Mouse (Mus musculus): Measurements from ENCODE around the gene Rab3c. TPM values are rescaled to one million over a fixed set of nuclear protein-coding genes. Genes with fewer than 3 reads are reported as not detected.
A peak's percentile ranks its signal among the peaks of the same experiment; 100 is the strongest.

The Rab3c gene
- polyA plus RNA-seq (2012; rRNA removed) (0.14 and 0.31 TPM in 2 replicates), polyA plus RNA-seq (2014; fragmentation: Nextera tagmentation; extraction: Ambion mirVana) (0.03 and 0.15 TPM in 2 replicates)

DNA sequence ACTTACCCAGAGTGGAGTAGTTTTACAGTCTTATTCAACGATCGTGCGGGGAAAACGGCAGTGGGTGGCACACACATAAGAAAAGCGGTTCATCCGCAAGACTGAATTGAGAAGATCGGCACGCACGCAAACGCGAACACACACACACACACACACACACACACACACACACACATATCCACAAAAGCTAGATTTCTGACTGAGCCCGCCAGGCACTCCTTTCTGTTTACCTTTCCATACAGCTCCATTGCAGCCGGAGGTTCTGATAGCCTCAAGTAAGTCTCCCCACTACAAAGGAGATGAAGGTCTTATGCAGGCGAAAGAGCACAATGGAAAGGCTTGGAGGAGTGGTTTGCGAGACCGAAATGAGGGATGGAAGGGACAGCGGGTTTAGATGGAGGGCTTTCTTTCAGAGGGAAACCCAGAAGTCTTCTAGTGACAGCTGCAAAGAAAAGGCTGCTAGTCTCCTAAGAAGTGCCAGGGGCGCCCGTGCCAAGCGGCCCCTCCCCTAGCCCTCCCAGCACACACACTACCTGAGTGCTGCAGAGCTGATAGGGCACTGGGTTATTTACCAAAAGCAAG is at the start of gene Rab3c:
TSS of gene Rab3c (minus strand) at position 434 of the 582 bp plus-strand sequence.
- Histone ChIP-seq H3K9me3 (ENCODE audit: control insufficient read depth, low read length) (0 out of 2 replicates have a peak, but pooled peaks cover 3% of the 10 kb centered on the region), H3K9ac (ENCODE audit: low read depth, low read length, severe bottlenecking) (no peak within 1 kb of the TSS), H3K4me2 (replicated peaks; ENCODE audit: low read depth, low read length, severe bottlenecking) (peak within 1 kb of the TSS; percentile 67), H3K27me3 (ENCODE audit: control insufficient read depth, insufficient read depth, low read length) (peaks cover 8% of the 10 kb centered on the region), H3K36me3 (ENCODE audit: control insufficient read depth, insufficient read depth, low read length) (no peaks in the 10 kb centered on the region), H3K4me1 (ENCODE audit: control insufficient read depth, insufficient read depth, low read length) (no peaks in the 10 kb centered on the region), H3K27ac (replicated peaks; ENCODE audit: low read depth, low read length) (no peak within 1 kb of the TSS), H3K4me3 (replicated peaks; ENCODE audit: low read length) (peak within 1 kb of the TSS; percentile 36)
- no peak for TF ChIP-seq POLR2A (IDR thresholded peaks at IDR 0.05; ENCODE audit: borderline replicate concordance, extremely low read depth, insufficient read depth, insufficient read length)
- DNase-seq (ENCODE audit: low spot score), result no peak
- ATAC-seq (ENCODE audit: low FRiP score, low read depth), result no peak
- WGBS, result 2% methylated on average over 20 of the region's 20 CpGs

DNA sequence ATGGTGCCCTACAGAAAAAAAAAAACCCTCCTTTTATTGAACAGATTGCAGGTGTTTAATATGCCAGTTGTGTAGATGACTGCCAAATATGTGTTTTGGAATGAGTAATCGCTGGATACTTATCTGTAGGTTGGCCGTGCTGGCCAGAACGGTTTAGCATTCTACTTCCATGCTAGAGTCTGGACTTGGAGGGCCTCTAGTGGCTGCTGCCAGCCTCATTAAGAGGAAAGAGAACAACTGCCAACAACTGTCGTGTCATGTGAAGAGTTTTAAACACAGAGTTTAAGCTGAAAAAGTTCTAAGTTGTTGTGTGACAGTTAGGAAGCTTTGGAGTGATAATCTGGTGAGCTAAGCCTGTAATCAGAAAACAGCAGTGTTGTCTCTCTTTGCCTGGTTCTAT is 38.0 kb upstream of the Rab3c start:
- no peak overlapping the region for H3K9ac ChIP-seq (ENCODE audit: low read depth, low read length, severe bottlenecking)
- 64% methylated on average over 4 of the region's 4 CpGs for WGBS
- DNase-seq (ENCODE audit: low spot score) (no peak), ATAC-seq (ENCODE audit: low FRiP score, low read depth) (no peak)
- no peak overlapping the region for H3K27ac ChIP-seq (replicated peaks; ENCODE audit: low read depth, low read length)
- H3K9me3 ChIP-seq (ENCODE audit: control insufficient read depth, low read length), result no peaks in the 10 kb centered on the region
- 0 out of 2 replicates have a peak, but pooled peaks cover 3% of the 10 kb centered on the region for H3K4me1 ChIP-seq (ENCODE audit: control insufficient read depth, insufficient read depth, low read length)
- no peaks in the 10 kb centered on the region for H3K27me3 ChIP-seq (ENCODE audit: control insufficient read depth, insufficient read depth, low read length)
- no peak overlapping the region for H3K4me3 ChIP-seq (replicated peaks; ENCODE audit: low read length)
- H3K4me2 ChIP-seq (replicated peaks; ENCODE audit: low read depth, low read length, severe bottlenecking), result no peak overlapping the region
- no peaks in the 10 kb centered on the region for H3K36me3 ChIP-seq (ENCODE audit: control insufficient read depth, insufficient read depth, low read length)
- TF ChIP-seq POLR2A (IDR thresholded peaks at IDR 0.05; ENCODE audit: borderline replicate concordance, extremely low read depth, insufficient read depth, insufficient read length), result no peak

DNA sequence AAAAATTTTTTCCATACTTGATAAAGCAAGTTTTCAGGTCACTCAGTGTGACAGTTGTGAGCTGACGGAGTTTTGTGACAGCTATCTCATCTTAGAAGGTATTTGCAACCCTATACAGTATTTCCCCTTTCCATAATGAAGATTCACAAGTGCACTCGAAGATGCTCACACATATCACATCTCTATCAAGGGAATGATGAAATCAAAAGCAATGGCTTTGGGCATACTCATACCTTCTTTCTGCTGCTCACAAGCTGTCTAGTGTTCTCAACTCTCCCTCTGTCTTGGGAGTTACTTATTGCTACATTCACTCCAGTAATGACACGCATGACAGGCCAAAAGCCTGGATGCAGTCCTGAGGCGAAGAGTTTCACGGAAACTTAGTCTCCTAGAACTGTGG is 26.4 kb upstream of the Rab3c start:
- DNase-seq (ENCODE audit: low spot score), result no peak
- H3K4me3 ChIP-seq (replicated peaks; ENCODE audit: low read length), result no peak overlapping the region
- H3K9ac ChIP-seq (ENCODE audit: low read depth, low read length, severe bottlenecking), result no peak overlapping the region
- no peaks in the 10 kb centered on the region for H3K27me3 ChIP-seq (ENCODE audit: control insufficient read depth, insufficient read depth, low read length)
- H3K36me3 ChIP-seq (ENCODE audit: control insufficient read depth, insufficient read depth, low read length), result no peaks in the 10 kb centered on the region
- no peak for TF ChIP-seq POLR2A (IDR thresholded peaks at IDR 0.05; ENCODE audit: borderline replicate concordance, extremely low read depth, insufficient read depth, insufficient read length)
- ATAC-seq (ENCODE audit: low FRiP score, low read depth), result no peak
- H3K4me1 ChIP-seq (ENCODE audit: control insufficient read depth, insufficient read depth, low read length), result no peaks in the 10 kb centered on the region
- no peak overlapping the region for H3K27ac ChIP-seq (replicated peaks; ENCODE audit: low read depth, low read length)
- no peak overlapping the region for H3K4me2 ChIP-seq (replicated peaks; ENCODE audit: low read depth, low read length, severe bottlenecking)
- no peaks in the 10 kb centered on the region for H3K9me3 ChIP-seq (ENCODE audit: control insufficient read depth, low read length)
- WGBS, result 79% methylated on average over 5 of the region's 5 CpGs

DNA sequence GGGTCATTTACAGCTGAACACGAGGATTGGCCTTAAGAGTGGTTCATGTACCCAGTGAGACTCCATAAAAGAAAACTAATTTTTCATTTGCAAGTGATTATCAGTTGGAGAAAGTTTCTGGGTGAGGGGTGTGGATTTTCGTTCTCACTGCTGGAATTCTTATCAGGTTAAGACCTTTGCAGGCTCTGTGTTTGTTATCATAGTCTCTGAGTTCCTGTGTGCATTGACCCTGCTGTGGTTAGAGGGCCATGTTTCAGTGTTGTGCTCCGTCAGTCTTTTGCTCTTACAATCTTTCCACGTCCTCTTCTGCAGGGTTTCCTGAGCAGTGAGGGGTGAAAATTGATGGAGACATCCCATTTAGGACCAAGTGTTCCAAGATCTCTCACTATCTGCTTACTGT is 16.3 kb upstream of the Rab3c start:
- DNase-seq (ENCODE audit: low spot score), result no peak
- H3K36me3 ChIP-seq (ENCODE audit: control insufficient read depth, insufficient read depth, low read length), result no peaks in the 10 kb centered on the region
- no peak for ATAC-seq (ENCODE audit: low FRiP score, low read depth)
- 76% methylated on average over 4 of the region's 4 CpGs for WGBS
- H3K4me3 ChIP-seq (replicated peaks; ENCODE audit: low read length), result no peak overlapping the region
- no peak for TF ChIP-seq POLR2A (IDR thresholded peaks at IDR 0.05; ENCODE audit: borderline replicate concordance, extremely low read depth, insufficient read depth, insufficient read length)
- no peaks in the 10 kb centered on the region for H3K9me3 ChIP-seq (ENCODE audit: control insufficient read depth, low read length)
- H3K4me1 ChIP-seq (ENCODE audit: control insufficient read depth, insufficient read depth, low read length), result no peaks in the 10 kb centered on the region
- no peaks in the 10 kb centered on the region for H3K27me3 ChIP-seq (ENCODE audit: control insufficient read depth, insufficient read depth, low read length)
- no peak overlapping the region for H3K27ac ChIP-seq (replicated peaks; ENCODE audit: low read depth, low read length)
- no peak overlapping the region for H3K9ac ChIP-seq (ENCODE audit: low read depth, low read length, severe bottlenecking)
- no peak overlapping the region for H3K4me2 ChIP-seq (replicated peaks; ENCODE audit: low read depth, low read length, severe bottlenecking)

DNA sequence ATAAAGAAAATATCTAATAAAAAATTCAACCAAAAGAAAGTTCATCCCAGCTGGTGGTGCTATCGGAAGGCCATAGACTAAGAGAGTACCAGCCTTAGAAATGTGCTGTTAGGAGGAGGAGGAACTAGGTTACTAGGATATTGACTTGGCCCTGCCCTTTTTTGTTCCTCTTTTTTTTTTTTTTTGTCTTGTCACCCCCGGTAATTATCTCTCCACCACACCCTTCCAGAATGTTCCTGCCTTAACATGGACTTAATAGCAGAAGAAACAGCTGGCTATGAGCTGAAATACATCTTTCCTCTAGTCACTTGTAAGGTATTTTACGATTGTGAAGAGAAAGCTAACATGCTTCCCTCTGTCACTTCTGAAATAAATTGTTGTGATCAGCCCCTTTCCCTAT is 7.7 kb upstream of the Rab3c start:
- ATAC-seq (ENCODE audit: low FRiP score, low read depth) (no peak), DNase-seq (ENCODE audit: low spot score) (no peak)
- TF ChIP-seq POLR2A (IDR thresholded peaks at IDR 0.05; ENCODE audit: borderline replicate concordance, extremely low read depth, insufficient read depth, insufficient read length), result no peak
- no peak overlapping the region for H3K4me2 ChIP-seq (replicated peaks; ENCODE audit: low read depth, low read length, severe bottlenecking)
- WGBS, result 75% methylated on average over 3 of the region's 3 CpGs
- no peak overlapping the region for H3K4me3 ChIP-seq (replicated peaks; ENCODE audit: low read length)
- H3K9me3 ChIP-seq (ENCODE audit: control insufficient read depth, low read length), result no peaks in the 10 kb centered on the region
- no peaks in the 10 kb centered on the region for H3K36me3 ChIP-seq (ENCODE audit: control insufficient read depth, insufficient read depth, low read length)
- H3K27me3 ChIP-seq (ENCODE audit: control insufficient read depth, insufficient read depth, low read length), result no peaks in the 10 kb centered on the region
- no peak overlapping the region for H3K9ac ChIP-seq (ENCODE audit: low read depth, low read length, severe bottlenecking)
- no peaks in the 10 kb centered on the region for H3K4me1 ChIP-seq (ENCODE audit: control insufficient read depth, insufficient read depth, low read length)
- H3K27ac ChIP-seq (replicated peaks; ENCODE audit: low read depth, low read length), result no peak overlapping the region

Measured in limb, embryonic 14.5 days (tissue).